Mouse (Mus musculus) spleen, postnatal 14 days (tissue): ENCODE results near the gene Ifitm3.
"Not testable (repeated sequence)": the region's sequence is repeated elsewhere in the genome, so short reads cannot be mapped to it uniquely, and the experiment has no call there.

Source experiments
- DNase-seq, 2 experiments: peaks; one replicate each; pipeline ENCODE4 v3.0.0; 2021 to 2022; ENCODE audit warnings: low spot score in 2 of 2

Ifitm3 gene

DNA sequence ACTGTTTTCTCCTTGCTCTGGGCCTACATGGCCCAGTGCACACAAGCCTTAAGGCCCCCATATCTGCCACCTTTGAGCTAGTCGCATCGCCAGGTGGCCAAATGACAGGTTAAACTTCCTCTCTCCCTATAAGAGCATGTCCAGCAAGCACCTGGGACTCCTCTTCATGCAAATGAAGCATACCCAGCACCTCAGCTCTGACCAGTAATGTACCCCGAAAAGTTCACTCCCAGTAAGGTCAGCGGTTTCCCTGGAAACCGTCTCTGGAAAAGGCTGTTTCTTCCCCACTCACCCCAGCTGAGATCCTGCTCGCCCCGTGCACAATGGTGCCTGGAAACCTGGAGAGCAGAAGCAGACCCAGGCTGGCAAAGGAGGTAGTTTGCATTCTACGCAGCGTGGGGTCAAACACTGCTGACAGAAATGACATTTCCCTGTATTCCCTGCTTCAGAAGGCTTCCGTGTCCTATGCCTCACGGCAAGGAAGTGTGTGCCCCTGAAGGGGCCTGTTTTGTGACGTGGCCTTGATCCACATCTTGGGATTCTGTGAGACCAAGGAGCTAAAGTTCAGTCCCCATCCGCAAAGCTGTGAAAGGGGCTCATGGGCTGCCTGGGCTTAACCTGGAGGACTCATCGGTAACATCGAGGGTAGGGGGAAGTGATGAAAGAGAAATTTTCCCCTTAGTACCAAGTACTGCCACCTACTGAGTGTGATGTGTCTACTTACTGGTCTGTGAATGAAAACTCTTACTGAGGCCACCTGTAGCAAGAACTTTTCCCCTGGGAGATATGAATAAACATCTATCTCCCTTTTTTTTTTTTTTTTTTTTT is 9.5 kb downstream of the Ifitm3 start:
- DNase-seq, result no peak

DNA sequence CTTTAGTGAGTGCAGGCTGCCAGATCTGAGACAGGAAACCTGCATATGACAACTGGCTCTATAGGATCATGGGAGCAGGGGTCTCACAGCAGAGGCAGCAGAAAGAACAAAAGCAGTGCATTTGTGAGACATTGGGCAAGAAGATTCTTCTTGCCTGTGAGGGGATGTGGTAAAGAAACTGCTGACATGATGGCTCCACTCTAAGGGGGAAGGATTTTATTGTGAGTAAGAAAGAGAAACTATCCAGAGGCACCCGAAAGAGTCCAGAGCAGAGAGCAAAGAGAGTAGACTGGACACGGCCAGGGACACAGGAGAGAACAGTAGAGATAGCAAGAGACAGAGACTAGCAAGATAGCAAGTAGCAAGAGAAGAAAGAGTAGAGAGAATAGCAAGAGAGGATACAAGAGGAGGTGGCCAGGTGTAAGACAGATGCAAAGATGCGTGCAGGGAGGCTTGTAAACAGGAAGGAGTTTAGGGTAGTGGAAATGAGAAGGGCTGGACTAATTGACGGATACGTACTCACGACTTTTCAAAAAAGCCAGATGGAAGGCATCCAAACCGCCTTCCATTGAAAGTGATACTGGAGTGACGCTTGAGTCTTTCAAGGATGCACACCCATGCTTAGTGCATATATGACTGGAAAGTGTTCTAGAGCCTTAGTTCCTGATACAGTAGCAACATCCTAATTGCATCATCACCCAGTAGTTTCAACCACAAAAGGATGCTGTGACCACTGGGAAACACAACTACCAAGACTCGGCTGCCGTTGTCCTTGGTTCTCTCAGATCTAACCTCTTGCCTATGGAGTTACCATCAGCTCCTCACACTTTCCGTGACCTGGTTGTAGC is 11.5 kb downstream of the Ifitm3 start:
- DNase-seq, result no peak

DNA sequence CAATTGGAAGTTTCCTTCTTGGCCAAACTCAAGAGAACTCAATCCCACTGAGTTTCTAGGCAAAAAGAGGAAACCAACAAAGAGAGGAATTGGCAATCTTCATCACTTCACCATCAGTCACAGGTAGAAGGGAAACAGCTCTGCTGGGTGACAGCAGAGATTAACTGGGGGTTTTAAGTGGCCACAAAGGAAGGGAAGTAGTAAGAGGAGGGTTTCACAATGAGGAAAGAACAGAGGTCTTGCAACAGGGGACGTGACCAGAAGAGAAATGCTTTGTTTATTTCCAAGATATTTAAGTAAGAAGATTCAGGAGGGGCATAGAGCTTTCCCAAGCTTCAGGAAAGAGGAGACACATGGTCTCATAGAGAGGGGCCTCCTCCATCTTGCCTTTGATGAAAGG is 12.8 kb downstream of the Ifitm3 start:
- DNase-seq, result no peak

DNA sequence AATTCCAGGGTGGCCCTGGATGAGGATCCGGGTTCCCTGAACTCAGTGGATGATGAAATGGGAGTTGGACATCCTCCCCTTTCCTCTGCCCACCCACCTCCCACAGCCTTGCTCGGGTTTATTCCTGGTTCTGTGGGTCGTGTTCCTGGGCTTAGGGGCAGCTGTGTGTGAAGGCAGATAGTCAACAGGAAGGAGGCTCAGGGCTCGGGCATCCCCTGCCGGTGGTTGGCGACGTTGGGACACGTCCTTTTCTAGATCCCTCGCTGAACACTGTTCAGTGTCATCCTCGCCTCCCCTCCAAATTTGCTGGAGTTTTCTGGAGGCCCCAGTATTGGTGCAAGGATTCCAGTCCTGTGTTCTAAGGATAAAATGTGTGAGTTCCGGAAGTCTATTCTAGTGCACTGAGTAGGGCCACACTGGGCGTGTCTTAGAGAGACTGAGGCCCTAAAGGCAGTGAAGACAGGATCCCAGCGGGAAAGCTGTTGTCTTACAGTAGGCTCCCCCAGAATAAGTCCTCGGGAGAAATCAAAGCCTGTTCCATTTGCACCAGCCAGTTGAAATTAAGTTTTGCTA is 19.4 kb downstream of the Ifitm3 start:
- no peak for DNase-seq

DNA sequence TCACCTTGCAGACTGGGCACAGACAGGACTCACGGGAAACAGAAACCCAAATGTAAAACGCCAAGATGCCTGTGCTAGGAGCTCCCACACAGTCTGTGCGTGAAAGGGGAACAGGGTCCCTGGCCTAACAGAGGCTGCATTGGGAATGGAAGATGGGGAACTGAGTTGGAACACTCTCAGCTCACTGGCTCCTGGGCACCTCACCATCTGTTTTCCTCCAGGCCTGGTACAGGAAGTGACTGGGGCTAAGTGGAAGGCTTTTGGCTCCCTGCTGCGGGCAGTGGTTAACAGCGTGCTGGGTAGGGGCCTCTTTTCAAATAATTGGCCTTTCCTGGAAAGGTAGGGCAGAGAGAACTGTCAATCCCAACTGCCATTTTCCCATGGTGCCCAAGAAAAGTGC is 19.9 kb downstream of the Ifitm3 start:
- no peak for DNase-seq

DNA sequence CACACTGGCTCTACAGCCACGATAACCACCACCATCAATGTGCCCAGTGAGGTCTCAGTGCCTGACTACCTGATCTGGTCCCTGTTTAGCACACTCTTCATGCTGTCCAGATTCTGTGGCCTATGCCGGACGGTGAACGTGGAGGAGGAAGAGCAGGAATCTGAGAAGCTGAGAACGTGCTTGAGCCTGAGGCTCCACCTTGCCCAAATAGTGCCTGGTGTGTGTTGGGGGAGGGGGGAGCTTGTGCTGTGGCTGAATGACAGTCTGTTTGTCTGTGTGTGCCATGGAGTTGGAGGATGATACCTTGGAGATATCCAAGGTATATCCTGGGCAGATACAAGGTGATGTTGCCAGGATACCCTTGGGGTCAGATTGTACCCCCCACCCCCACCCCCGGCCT is 20.4 kb downstream of the Ifitm3 start:
- no peak for DNase-seq

DNA sequence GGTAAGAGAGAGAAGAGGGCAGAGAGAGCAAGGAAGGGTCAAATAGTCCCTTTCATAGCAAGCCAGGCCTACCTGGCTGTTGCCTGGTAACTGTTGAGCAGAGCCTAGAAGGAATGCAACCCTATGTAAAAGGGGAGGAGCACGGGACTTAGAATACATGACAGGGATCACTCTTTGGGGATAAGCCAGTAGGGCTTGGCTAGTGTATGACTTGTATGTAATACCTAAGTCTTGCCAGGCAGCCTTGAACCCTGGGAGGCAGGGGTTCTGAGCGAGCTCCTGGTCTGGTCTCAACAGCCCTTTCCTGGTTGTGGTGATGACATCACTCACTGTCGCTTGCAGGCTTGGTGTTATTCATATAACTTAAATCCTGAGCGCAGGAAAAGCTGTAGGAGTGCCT is 21.5 kb downstream of the Ifitm3 start:
- DNase-seq, result no peak

DNA sequence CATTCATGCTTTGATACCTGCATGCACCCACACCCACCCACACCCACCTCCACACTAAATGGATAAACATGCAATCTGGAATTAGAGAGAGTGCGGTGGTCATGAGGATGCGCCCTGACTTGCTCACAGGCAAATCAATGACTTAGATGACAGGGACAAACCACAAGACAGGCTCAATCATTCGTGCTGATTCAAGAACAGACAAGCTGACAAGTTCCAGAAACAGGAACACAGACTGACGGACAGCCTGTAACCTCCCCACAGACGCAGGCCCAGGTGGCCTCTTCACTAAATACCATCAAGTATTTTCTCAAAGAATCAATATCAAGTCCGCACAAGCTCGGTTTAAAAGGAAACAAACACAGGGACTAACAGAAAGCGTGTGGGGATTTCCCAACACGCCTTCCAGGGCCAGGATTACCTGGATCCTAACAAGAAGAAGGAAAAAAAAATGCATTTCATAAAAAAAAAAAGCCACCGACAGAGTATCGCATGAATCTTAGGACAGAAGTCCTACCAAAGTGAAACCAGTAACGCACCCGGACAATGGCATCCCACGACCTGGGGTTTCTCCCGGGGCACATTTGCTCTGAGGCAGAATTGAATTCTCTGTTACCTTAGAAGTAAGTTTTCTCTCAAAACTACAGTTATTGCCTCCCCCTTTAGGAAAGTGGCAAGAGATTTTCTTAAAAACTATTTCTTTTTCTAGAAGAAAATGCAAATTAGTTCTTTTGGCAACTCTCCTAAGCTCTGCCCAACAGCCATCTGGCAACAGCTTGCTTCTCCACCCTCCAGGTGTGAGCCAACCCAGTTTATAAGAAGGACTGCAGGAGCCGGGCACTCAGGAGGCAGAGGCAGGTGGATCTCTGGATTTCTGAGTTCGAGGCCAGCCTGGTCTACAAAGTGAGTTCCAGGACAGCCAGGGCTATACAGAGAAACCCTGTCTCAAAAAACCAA is 23.1 kb downstream of the Ifitm3 start:
- DNase-seq, result no peak

DNA sequence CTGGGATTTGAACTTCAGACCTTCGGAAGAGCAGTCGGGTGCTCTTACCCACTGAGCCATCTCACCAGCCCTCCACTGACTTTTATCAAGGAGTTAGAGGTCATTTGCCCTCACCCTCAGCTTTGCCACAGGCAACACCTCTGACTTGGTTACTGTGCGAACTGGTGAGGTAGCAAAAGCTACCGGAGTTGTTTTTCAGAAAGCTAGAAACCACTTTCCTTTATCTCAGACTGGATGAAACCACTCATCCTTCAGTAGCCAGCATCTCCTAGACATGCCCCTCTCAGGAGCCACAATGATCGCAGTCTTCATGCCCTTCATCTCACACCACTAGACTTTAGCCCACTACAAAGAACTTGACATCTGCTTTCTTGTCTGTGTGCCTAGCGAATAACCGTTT is 27.6 kb downstream of the Ifitm3 start:
- DNase-seq, result no peak

DNA sequence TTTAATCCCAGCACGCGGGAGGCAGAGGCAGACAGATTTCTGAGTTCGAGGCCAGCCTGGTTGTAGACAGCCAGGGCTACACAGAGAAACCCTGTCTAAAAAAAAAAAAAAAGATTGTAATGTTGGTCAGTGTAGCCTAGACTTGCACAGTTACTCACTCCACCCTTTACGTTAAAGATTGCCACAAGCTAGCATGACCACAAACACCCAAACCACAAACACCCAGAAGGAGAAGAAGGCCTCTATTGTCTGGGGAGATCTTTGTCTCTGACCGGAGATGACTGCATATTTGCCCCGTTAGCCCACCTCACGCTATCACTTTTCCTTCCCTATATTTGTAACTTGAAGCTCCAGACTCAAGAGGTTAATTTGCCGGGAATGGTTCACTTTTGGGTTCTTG is 28.9 kb downstream of the Ifitm3 start:
- no peak for DNase-seq

DNA sequence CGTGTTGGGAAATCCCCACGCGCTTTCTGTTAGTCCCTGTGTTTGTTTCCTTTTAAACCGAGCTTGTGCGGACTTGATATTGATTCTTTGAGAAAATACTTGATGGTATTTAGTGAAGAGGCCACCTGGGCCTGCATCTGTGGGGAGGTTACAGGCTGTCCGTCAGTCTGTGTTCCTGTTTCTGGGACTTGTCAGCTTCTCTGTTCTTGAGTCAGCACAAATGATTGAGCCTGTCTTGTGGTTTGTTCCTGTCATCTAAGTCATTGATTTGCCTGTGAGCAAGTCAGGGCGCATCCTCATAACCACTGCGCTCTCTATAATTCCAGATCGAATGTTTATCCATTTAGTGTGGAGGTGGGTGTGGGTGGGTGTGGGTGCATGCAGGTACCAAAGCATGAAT is 33.9 kb downstream of the Ifitm3 start:
- DNase-seq, result not testable (repeated sequence)

DNA sequence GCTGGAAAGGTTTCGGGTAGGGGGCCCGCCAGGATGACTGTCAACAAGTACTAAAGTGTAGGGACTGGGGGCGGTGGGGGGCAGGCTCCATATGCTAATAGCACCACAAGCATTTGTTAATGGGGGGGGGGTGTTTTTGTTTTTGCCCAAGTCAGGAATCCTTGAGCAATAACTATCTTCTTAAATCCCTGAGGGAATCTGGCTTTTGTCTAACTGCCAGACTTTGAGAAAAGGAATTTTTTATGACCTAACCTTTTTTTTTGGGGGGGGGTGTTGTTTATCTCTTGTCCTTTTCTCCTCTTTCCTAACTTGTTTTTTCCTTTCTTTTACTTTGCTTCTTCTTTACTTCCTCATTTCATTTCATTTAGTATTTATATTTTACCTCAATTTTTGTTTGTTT is 35.1 kb downstream of the Ifitm3 start:
- no peak for DNase-seq

DNA sequence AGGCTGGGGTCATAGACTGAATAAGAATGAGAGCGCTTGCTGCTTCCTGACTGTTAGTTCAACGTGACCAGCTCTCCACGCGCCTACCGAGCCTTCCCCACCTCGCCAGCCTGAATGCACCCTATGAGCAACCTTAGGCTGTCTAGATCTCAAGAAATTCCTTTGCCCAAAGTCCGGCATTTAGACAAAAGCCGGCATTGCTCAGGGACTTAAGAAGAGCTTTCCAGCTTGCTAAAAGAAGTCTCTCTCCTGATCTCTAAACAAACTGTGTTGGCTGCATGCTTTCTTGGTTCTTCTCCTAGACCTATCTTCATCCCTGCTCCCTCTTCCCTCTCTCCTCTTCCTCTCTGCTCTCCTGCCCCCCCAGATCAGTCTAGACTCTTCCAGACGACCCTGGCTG is 35.6 kb downstream of the Ifitm3 start:
- no peak for DNase-seq

DNA sequence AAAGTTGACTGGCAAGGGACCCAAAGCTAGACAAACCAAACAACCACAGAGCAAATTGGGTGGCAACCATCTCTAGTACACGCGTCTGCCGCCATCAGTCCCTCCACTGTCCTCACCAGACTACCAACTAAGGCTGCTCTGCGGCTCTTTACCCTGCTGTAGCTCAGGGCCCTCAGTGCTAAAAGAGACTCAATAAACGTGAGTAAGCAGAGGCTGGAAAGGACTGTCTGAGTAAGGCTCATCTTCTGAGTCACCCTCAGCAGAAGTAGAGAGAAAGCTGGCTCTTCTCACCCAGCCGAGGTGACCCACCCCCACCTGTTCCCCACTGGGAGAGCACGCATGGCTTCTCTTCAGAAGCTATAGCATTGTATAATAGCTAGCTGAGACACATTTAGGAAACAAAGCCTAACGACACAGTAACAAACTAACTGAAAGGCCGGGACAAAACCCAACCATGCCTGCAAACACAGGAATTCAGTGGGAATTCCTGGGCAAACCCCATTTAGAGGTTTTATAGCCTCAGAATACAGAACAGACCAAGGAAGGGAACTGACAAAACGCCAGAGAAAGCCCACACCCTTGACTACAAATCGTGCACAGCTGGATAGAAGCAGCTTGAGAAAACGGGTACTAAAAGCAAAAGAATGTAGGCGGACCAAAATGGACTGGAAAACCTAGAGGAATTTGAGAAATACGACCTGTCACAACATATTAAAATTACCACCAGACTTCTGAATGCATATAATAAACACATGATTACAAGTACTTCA is 37.0 kb downstream of the Ifitm3 start:
- DNase-seq, result no peak

DNA sequence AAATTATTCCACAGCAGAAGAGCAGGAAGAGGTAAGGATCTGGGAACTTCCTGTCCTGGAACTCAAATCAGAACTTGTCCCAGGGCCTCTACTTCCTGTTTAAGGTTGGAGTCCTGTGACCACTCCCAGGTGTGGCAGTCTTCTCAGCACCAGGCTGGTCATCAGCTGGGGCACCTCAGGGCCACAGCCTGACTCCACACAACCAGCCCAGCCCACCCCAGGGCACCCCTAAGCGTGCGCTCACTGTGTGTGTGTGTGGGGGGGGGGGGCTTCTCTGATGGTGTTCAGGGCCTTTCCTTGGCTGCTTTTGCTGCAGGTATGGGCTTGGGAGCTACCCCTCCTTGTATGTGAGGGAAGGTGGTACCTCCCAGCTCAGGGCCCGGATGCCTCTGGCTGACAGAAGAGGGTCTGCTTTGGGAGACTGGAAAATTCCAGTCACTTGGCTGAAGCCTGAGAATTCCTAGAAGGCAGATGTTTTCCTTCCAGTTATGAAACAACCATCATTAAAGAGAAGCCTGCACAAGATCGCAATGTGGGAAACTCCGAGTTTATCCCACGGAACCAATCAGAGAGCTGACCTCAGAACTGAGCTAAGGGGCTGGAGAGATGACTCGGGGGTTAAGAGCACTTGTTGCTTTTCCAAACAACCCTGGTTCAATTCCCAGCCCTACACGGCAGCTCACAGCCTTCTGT is 38.9 kb downstream of the Ifitm3 start:
- no peak for DNase-seq

DNA sequence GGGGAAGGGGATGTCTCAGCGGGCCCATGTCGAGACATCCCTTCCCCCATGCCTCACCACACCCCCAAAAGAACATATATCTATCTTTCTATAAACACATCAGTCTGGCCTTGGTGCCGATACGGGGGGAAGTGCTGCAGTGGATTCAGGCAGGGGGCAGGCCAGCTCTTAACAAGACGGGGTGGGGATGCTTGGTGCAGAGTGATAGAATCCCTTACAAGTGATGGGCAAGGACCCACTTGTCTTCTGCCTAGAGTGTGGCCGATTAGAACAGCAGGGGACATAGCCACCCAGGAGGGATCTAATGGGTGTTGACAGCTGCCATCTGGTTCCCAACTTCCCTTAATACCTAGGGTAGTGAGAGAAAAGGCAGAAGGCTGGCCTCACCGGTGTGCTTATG is 39.6 kb downstream of the Ifitm3 start:
- no peak for DNase-seq

DNA sequence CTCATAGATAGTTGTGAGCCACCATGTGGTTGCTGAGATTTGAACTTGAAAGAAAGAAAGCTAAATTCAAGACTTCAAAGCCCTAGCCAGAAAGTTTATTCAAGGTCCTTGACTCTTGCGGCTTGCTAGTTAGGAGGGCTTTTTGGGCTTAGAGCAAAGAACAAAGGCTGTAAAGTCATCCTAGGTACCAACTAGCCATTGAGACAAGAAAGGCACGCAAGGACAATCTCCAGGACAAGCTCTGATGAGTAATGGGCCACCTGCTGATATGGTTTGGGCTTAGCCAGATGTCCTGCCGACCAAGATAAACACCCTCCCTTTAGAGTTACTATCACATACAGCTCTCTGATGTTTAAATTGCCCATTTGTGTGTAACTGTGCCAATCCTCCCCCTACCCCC is 41.9 kb downstream of the Ifitm3 start:
- not testable (repeated sequence) for DNase-seq

DNA sequence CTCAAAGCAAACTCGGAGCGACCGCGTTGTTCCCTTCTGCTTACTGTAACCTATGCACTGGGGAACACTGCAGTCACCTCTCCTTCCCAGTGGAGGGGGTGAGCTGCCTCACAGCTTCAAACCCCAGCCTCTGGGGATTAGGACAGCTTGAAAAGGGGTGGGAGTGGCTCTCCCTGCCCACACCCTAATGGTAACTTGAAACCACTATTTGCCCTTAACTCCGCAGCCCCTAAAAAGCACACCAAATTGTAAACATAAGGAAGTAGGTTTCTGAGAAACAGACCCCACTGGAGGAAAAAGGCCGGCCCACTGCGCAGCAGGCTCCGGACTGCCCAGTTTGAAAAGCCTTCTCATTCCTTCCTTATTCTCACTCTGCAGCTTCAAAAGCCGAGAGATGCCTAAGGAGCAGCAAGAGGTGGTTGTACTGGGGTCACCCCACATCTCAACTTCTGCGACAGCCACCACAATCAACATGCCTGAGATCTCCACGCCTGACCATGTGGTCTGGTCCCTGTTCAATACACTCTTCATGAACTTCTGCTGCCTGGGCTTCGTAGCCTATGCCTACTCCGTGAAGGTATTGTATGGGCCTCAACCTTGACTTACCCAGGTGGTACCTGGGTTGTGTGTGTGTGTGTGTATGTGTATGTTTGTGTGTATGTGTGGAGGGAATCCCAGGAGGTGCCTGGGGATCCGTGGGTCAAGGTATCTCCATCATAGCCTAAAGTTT is 42.5 kb downstream of the Ifitm3 start:
- no peak for DNase-seq

DNA sequence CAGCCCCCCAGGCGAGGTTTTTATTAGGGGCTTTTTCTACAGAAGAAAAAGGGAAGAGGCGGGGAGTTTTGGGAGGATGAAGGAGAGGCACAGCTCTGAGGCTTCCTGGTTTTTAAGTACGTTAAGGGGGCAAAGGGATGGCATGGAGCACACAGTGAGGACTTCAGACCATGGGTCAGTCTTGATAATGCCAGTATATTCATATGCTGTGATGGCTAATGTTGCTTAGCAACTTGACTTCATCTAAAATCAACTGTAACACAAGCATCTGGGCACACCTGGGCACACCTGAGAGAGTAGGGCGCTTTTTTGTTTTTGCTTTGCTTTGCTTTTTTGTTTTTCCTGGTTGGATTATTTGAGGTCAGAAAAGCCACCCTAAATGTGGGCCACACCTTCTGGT is 43.6 kb downstream of the Ifitm3 start, which contains the start of gene Ifitm1:
Gene Ifitm1, plus strand, starts transcription at position 301 of the 400 bp plus-strand sequence.
- no peak for DNase-seq
